Mouse (Mus musculus): ENCODE measurements around the gene Ppox.

The Ppox gene

DNA sequence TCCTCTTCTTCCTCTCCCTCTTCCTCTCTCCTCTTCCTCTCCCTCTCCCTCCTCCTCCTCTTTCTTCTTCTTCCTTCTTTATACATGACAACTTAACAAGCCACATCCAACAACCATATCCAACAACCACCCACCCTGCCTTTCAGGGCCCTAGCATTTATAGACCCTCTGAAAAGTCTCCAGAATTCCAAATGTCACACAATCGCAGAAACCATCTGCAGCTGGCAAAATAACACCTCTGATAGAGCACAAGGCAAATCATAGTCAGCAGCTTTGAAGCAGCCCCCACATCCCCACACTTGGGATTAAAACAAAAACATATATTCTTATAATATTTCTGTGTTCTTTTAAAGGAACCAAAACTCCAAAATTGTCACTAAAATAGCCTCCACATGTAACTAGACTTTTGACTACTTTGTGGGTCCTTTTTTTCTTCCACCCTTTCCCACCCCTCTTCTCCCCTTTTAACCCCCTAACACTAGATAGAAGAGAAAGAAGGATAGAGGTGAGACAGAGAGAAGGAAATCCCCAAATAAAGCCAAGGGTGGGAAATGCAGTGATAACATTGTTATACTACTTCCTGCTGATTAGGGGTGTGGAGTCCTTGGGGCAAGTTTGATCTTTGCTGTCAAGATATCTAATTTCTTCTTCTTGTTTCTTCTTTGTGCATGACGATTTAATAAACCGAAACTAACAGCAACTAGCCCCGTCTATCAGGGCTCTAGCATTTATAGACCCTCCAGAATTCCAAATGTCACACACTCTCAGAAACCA lies 14.8 kb downstream of the Ppox start:
- DNase-seq: no peak

DNA sequence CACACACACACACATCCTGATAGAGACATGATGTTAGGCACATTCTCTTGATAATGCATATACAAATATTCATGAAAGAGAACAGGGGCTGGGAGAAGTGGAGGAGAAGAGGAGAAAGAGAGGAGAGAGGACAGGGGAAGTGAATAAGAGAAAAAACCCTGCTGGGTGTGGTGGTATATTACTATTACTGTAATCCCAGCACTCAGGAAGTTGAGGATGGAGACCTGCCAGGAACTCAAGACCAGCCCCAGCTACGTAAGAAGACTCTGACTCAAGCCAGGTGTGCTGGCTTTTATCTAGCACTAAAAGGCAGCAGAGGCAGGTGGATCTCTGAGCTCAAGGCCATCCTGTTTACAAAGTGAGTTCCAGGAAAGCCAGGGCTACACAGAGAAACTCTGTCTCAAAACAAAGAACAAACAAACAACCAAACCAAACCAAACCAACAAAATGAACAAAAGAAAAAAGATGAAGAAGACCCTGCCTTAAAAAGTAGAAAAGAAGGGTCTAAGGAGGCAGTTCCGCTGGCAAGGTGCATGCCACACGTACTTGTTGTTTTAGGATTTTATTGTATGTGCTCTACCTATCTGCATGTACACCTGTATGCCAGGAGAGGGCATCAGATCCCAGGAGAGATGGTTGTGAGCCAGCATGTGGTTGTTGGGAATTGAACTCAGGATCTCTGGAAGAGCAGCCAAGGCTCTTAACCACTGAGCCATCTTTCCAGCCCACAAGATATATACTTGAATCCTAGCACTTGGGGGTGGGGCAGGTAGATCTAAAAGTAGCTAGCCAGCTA lies 17.1 kb downstream of the Ppox start:
- DNase-seq: no peak

DNA sequence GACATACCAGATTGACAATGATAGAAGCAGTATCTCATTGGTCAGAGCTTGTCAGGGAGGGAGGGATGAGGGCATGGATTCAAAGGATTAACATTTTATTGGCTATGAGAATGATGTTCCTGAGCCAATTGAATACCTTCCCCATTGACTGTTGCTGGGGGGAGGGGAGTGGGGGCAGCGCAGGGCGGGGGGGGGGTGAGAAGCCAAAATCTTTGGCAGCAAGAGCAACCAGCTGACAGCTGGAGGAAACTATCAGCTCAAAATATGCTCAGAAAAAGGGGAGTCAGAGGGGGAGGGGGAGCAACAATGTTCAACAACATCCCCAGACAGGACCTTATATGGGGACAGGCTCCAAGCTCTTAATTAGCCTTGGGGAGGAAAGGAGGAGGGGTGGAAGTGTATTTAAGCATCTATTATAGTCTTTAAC lies 17.8 kb downstream of the Ppox start:
- peak in 1 of 2 experiments; percentile 49 for DNase-seq

DNA sequence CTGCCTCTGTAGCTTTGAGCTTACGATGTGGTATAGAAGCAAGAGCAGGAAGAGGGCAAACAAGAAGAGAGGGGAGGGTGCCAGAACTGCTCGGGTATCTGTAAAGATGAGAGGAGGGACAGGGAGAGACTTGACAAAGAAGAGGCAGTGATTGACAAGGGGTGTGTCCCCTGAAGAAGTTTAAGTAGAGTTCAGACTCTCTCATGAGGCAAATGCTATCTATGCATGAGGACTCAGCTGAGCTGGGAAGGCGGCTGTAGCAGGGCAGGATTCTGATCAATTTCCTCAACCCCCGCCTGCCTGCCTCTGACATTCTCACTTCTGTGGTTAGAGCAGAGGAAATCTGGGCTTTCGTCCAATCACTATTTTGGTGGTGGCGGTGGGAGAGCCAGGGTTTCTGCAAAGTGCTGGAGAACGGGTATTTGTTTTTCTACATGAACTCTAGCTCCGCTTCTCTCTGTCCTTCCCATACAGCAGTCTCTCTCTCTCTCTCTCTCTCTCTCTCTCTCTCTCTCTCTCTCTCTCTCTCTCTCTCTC lies 18.3 kb downstream of the Ppox start:
- DNase-seq: peak in 1 of 2 experiments; percentile 62

DNA sequence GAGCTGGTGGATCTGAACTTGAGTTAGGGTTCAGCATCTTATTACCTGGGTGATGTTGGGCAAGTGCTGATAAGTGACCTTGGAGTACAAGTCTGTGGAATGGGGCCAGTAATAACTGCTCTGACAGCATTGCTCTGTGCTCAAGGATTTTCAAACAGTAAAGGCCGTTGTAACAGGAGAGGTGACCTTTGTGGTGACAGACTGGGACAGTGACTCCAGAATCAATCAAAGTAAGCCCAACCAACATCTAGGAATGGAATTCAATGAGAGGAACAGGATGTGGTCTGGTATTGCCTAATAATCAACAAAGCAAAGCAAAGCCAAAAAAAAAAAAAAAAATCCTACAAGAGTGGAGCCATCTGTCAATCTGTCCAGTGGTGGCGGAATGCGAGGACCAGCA lies 20.7 kb downstream of the Ppox start:
- no peak for DNase-seq

DNA sequence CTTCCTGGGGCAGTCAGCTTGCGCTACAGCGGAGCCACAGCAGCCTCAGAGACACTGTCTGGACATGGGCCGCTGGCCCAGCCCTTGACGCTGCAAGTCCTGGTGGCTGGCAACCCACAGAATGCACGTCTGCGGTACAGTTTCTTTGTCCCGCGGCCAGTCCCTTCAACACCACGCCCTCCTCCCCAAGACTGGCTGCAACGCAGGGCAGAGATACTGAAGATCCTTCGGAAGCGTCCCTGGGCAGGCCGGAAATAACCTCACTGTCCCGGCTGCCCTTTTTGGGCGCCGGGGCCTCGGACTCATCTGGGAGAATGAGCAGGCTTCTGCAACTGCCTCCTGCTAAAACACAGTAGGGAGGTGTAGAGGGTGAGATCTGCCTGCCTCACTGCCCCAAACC lies 22.1 kb downstream of the Ppox start:
- DNase-seq: no peak

DNA sequence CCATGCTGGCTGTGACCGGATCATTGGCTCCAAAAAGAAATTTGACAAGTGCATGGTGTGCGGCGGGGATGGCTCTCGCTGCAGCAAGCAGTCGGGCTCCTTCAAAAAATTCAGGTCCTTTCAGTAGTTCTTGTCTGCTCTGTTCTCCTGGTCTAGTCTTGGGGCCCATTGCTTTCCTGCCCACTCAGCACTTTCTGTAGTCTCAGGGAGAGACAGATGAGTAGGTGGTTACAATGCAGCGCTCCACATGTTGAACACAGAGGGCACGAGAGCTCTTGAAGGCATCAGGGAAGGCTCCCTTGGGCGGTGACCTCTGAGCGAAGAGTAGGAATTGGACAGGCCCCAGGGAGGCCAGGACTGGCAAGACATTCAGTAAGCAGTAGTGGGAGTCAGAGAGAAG lies 23.2 kb downstream of the Ppox start:
- no peak for DNase-seq

DNA sequence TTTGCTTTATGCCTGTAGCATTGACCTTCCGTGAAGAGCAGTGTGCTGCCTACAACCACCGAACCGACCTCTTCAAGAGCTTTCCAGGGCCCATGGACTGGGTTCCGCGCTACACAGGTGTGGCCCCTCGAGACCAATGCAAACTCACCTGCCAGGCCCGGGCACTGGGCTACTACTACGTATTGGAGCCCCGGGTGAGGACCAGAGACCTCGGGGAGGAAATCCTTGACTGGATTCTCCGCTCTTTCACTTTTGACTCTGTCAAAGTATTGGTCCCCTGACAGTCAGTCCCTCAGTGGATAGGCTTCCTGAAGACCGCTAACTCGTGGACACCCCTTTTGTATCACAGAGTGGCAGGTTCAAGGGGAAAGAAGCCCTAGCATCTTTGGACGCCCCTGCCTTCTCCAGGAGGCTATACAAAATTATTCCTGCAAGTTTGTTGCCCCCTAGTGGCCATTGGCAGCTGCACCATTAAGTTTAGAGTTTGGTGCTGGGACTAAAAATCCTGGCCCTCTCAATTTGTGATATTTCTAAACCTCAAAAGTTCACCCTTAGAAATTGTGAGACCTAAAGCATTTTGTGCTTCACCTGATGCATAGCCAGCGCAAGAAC lies 23.9 kb downstream of the Ppox start:
- DNase-seq: peak; percentile 50 to 70

DNA sequence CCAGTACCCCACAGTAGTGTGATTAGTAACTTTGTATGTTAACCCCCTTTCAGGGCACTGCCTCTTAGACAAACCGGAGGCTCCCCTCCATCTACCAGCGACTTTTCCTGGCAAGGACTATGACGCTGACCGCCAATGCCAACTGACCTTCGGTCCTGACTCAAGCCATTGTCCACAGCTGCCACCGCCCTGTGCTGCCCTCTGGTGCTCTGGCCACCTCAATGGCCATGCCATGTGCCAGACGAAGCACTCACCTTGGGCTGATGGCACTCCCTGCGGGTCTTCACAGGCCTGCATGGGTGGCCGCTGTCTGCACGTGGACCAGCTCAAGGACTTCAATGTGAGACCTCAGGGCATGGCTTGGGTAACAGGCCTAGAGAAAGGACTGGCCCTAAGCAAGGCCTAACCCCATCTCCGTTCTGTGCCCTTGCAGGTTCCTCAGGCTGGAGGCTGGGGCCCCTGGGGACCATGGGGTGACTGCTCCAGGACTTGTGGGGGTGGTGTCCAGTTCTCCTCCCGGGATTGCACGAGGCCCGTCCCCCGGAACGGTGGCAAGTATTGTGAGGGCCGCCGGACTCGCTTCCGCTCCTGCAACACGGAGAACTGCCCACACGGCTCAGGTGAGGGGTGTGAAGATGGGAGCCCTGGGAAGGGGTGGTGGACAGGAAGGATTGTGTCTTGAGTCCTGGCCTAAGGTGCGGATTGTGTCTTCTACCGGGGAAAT lies 24.7 kb downstream of the Ppox start:
- peak; percentile 57 to 76 for DNase-seq

DNA sequence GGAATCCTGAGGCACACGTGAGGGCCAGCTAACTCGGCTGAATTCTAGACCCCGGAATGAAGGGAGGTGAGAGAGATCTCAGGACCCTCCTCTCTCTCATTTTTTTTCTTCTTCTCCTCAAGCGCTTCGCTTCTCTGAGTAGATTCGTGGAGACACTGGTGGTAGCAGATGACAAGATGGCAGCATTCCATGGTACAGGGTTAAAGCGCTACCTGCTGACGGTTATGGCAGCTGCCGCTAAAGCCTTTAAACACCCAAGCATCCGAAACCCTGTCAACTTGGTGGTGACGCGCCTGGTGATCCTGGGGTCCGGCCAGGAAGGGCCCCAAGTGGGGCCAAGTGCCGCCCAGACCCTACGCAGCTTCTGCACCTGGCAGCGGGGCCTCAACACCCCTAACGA lies 28.6 kb downstream of the Ppox start:
- DNase-seq: no peak

DNA sequence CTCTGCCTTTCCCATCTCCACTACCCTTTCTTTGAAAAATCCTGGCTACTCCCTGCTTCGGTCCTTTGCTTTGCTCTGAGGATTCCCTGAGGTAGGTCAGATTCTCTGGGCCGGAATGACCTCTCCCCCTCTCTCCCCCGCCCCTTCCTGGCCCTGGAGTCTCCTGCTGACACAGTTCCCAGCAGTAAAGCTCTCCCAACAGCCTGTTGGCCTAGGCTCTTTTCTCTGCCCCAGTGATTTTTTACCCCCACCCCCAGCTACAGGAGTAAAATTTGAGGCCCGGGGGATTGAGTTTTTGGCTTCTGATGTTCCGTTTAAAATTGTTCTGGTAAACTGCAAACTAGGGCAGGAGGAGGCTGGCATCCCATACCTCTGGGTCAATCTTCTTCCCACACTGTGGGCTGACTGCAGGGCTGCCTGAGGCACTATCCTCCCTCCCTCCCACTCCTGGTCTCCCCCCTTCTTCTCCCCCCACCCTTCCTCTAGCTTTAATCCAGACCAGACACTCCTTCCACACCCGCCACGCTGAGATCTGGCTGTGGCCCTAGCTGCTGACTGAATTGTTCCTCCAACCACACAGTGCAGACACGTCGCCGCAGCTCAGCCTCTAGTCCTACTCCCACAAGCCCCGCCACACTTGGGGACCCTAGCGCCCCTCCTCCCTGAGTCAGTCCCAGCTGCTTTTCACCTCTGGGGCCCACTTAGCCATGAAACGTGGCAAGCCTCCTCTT lies 29.2 kb downstream of the Ppox start:
- DNase-seq: no peak

DNA sequence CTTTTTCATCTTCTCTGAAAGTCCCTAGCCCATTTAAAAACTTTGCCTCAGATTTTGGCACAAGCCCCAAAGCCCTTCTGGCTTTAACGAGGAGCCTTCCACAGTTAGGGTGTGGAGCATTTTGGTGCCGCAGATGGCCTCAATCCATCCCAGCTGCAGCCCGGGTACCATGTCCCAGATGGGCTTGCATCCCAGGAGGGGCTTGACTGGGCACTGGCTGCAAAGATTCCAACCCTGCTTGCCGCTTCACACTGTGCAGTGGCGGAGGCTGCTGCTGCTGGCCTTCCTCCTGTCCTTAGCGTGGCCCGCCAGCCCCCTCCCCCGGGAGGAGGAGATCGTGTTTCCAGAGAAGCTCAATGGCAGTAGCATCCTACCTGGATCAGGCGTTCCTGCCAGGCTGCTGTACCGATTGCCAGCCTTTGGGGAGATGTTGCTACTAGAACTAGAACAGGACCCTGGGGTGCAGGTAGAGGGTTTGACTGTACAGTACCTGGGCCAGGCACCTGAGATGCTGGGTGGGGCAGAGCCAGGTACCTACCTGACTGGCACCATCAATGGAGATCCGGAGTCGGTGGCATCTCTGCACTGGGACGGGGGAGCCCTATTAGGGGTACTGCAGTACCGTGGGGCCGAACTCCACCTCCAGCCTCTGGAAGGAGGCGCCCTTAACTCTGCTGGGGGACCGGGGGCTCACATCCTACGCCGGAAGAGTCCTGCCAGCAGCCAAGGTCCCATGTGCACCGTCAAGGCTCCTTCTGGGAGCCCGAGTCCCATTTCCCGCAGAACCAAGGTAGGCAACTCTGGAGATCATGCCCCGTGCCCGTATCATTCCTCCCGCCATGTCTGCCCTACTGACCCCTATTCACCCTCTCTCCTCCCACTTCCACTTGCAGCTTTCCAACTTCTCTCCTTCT lies 30.0 kb downstream of the Ppox start, which contains the start of gene Ndufs2:
Gene Ndufs2 (minus strand): TSS at position 709 of the 914 bp plus-strand sequence.
- no peak for DNase-seq

DNA sequence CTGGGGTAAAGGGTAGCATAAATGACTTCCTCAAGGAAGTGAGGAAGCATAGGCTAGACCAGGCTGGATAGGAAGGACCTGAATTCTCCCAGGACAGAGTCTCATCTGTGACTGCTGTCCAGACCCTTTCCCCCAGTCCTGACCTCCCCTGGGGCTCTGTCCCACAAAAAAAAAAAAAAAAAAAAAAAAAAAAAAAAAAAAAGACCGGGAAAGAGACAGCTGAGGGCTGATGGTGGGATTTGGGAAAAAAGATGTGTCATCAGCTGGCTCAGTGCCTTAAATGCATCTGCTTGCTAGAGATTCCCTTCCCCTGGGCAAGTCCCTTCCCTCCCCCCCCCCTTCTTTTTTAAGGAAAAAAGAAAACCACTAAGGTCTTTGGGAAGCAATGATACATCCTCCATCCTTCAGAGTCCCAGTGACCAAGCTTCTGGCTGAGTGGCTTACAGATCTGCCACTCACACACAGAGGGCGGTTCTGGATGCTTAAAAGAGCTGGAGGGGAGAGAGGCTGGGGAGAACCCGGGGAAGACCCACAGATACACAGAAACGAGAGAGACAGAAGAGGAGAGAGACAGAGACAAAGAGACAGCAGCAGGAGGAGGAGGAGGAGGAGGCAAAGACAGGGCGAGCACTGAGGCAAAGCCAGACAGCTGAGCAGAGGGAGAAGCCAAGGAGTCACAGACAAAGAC lies 30.9 kb downstream of the Ppox start, which contains the start of gene Adamts4:
Gene Adamts4 (plus strand): TSS at position 509 of the 688 bp plus-strand sequence.
- no peak for DNase-seq

DNA sequence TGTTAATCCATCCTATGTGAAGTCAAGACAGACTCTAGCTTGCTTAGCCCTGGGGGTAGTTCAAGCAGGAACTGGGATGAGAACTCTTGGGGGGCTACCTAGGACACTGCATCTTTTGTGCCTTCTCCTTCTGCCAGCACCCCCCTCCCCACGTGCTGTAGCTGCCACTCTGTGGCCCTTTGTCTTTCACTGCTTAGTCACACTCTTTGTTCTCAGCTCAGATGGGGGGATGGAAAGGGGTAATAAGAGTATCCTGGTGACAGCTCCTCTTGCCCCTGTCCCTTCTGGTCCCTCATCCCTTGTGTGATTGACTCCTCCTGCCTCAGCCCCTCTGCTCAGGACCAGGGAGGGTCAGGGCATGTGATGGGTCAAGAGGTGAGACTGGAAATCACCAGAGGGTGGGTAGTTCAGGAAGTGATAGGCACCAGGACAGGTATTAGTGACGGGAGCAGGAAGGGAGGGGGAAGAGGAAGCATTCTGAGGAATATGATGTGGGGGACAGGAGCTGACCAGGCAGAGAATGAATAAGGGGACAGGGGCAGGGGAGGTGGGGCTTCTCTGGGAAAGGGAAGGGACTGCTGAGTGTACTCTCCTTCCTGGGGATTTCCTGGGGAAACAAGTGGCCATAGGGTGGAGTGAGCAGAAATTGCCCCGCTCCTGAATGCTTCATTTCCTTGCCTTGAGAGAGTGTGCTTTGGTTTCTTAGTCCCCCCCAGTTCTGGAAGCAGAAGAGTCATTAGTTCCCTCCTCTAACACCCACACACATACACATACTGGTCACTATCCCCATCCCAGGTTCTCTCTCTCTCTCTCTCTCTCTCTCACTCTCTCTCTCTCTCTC lies 32.4 kb downstream of the Ppox start:
- DNase-seq: no peak

DNA sequence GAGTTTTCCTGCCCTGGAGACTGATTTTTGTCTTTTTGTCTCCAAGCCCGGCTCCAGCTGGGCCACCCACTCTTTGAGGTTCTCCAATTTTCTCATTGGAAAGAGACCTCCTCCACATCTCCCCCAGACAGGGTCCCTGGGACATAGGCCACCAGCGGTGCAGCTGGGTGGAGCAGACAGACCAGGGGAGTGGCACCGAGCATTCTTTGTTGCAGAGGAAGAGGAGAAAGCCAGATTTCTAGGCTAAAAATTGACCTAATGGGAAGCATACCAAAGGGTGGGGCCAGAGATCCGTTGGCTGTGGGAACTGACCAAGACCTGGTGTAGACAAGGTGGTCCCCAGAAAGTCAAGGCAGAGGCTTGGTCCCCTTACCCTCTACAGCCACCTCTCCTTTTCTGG lies 33.1 kb downstream of the Ppox start:
- DNase-seq: no peak

DNA sequence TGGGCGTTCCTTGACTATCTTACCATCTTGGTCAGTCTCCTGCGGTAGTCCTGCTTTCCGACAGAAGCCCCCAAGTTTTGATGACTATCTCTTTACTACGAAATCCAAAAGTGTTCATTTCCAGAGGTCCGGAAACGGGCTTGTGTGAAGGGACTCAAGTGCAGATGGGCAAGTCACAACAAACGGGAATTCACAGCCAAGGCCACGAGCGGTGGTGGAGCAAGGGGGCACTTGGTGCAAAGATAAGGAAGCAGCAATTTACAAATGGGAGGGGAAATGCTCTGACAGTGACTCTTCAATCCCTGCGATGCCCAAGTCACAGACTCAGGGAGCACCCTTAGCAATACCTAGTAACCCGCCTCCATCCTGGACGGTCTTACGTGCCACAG lies 33.5 kb downstream of the Ppox start:
- no peak for DNase-seq

DNA sequence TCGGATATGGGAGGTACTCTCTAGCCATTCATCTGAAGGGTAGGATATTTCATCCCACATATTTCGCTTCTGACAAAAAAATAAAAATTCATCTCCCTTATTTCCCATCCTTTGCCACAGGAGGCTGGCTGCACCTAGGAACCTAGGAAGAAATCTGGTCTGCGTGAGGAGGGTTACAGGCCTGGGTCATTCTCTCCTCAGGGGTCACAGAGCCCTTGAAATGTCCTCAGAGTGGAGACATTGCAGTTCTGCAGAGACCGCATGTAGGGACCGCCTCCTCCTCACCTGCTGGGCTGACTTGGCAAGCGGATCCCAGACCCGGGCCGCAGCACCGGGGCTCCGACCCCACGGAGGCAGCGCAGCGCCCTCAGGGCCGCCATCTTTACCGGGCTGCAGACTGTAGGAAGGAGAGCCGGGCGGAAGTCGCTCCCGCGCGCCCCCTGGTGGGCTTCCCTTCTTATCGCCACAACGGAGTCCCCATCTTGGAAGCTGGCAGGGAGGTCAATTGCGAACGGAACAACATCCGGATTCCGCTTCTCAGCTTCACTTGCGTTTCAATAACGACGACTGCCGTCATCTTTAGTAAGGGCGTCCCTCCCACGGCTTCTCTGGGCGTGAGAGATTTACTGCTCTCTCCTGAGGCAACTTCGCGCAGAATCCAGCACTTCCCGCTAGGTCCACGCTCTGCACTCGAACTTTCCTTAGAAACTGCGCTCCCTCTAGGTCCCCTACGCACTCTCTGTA lies 34.1 kb downstream of the Ppox start:
- DNase-seq: peak; percentile 97 to 98

DNA sequence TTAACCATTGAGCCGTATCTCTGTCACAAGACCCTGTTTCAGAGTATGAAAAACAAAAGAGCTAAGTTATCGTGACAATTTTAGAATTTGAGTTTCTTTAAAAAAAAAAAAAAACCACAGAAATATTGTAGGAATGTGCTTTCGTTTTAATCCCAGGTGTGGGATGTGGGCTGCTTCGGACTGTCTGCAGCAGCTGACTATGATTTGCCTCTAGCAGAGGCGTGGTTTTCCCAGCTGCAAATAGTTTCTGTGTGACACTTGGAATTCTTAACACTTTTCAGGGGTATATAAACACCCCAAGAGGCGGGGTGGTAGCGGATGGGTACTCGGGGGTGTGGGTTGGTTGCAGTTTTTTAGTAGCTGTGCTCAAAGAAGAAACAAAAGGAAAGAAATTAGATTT lies 35.6 kb downstream of the Ppox start:
- no peak for DNase-seq
